Mouse (Mus musculus): Measurements from ENCODE around the gene Map1b. TPM values are rescaled to one million over a fixed set of nuclear protein-coding genes. Genes with fewer than 3 reads are reported as not detected.

Gene Map1b
- polyA plus RNA-seq, 1 experiment from 2014 or later, result 23.4 TPM

GRCm38 (mm10) chr13:99386341-99386740 lies 130.0 kb downstream of the Map1b start:
- Histone ChIP-seq H3K9me3 (replicated peaks; ENCODE audit: low read length) (no peaks in the 10 kb centered on the region), H3K36me3 (ENCODE audit: insufficient read depth, low read length) (0 out of 2 replicates have a peak, but pooled peaks cover 2% of the 10 kb centered on the region), H3K27ac (no peak overlapping the region), H3K4me3 (replicated peaks; ENCODE audit: low read depth, low read length) (no peak overlapping the region), H3K9ac (ENCODE audit: low read depth, low read length) (no peak overlapping the region), H3K4me2 (ENCODE audit: low read length) (no peak overlapping the region), H3K4me1 (replicated peaks; ENCODE audit: insufficient read depth, low read length) (no peaks in the 10 kb centered on the region), H3K27me3 (ENCODE audit: insufficient read depth, low read length) (no peaks in the 10 kb centered on the region)
- WGBS, result 89% methylated on average over 7 of the region's 7 CpGs
- ATAC-seq (replicated peaks; ENCODE audit: low FRiP score, low read depth), result no peak
- DNase-seq (ENCODE audit: low spot score), result no peak
- no peak for TF ChIP-seq CTCF (IDR thresholded peaks at IDR 0.05; ENCODE audit: low read depth)

GRCm38 (mm10) chr13:99385911-99386310 lies 130.4 kb downstream of the Map1b start:
- Histone ChIP-seq H3K27ac (no peak overlapping the region), H3K9ac (ENCODE audit: low read depth, low read length) (no peak overlapping the region), H3K27me3 (ENCODE audit: insufficient read depth, low read length) (no peaks in the 10 kb centered on the region), H3K9me3 (replicated peaks; ENCODE audit: low read length) (no peaks in the 10 kb centered on the region), H3K4me1 (replicated peaks; ENCODE audit: insufficient read depth, low read length) (no peaks in the 10 kb centered on the region), H3K4me3 (replicated peaks; ENCODE audit: low read depth, low read length) (no peak overlapping the region), H3K4me2 (ENCODE audit: low read length) (no peak overlapping the region), H3K36me3 (ENCODE audit: insufficient read depth, low read length) (0 out of 2 replicates have a peak, but pooled peaks cover 3% of the 10 kb centered on the region)
- no peak for TF ChIP-seq CTCF (IDR thresholded peaks at IDR 0.05; ENCODE audit: low read depth)
- 73% methylated on average over 6 of the region's 6 CpGs for WGBS
- no peak for ATAC-seq (replicated peaks; ENCODE audit: low FRiP score, low read depth)
- no peak for DNase-seq (ENCODE audit: low spot score)

GRCm38 (mm10) chr13:99384555-99385203 lies 131.7 kb downstream of the Map1b start:
- WGBS, result 73% methylated on average over 7 of the region's 7 CpGs
- Histone ChIP-seq H3K9me3 (replicated peaks; ENCODE audit: low read length) (no peaks in the 10 kb centered on the region), H3K27me3 (ENCODE audit: insufficient read depth, low read length) (no peaks in the 10 kb centered on the region), H3K4me2 (ENCODE audit: low read length) (no peak overlapping the region), H3K9ac (ENCODE audit: low read depth, low read length) (no peak overlapping the region), H3K4me3 (replicated peaks; ENCODE audit: low read depth, low read length) (no peak overlapping the region), H3K27ac (no peak overlapping the region), H3K4me1 (replicated peaks; ENCODE audit: insufficient read depth, low read length) (no peaks in the 10 kb centered on the region), H3K36me3 (ENCODE audit: insufficient read depth, low read length) (0 out of 2 replicates have a peak, but pooled peaks cover 3% of the 10 kb centered on the region)
- DNase-seq (ENCODE audit: low spot score), result no peak
- ATAC-seq (replicated peaks; ENCODE audit: low FRiP score, low read depth), result no peak
- TF ChIP-seq CTCF (IDR thresholded peaks at IDR 0.05; ENCODE audit: low read depth), result no peak

GRCm38 (mm10) chr13:99382373-99382772 lies 134.0 kb downstream of the Map1b start:
- no peak for ATAC-seq (replicated peaks; ENCODE audit: low FRiP score, low read depth)

GRCm38 (mm10) chr13:99378223-99378622 lies 138.1 kb downstream of the Map1b start:
- DNase-seq (ENCODE audit: low spot score), result no peak
- Histone ChIP-seq H3K9ac (ENCODE audit: low read depth, low read length) (no peak overlapping the region), H3K4me3 (replicated peaks; ENCODE audit: low read depth, low read length) (no peak overlapping the region), H3K27ac (no peak overlapping the region), H3K27me3 (ENCODE audit: insufficient read depth, low read length) (no peaks in the 10 kb centered on the region), H3K4me1 (replicated peaks; ENCODE audit: insufficient read depth, low read length) (no peaks in the 10 kb centered on the region), H3K9me3 (replicated peaks; ENCODE audit: low read length) (no peaks in the 10 kb centered on the region), H3K4me2 (ENCODE audit: low read length) (no peak overlapping the region), H3K36me3 (ENCODE audit: insufficient read depth, low read length) (0 out of 2 replicates have a peak, but pooled peaks cover 3% of the 10 kb centered on the region)
- TF ChIP-seq CTCF (IDR thresholded peaks at IDR 0.05; ENCODE audit: low read depth), result no peak
- ATAC-seq (replicated peaks; ENCODE audit: low FRiP score, low read depth), result no peak
- 74% methylated on average over 1 of the region's 1 CpGs for WGBS

More at GRCm38 (mm10) chr13:99382373-99382772, 134.0 kb downstream of the Map1b start:
- H3K4me2 ChIP-seq (ENCODE audit: low read length), result no peak overlapping the region
- no peaks in the 10 kb centered on the region for H3K27me3 ChIP-seq (ENCODE audit: insufficient read depth, low read length)
- no peak overlapping the region for H3K27ac ChIP-seq
- H3K4me1 ChIP-seq (replicated peaks; ENCODE audit: insufficient read depth, low read length), result no peaks in the 10 kb centered on the region
- DNase-seq (ENCODE audit: low spot score), result no peak
- H3K36me3 ChIP-seq (ENCODE audit: insufficient read depth, low read length), result 0 out of 2 replicates have a peak, but pooled peaks cover 3% of the 10 kb centered on the region
- WGBS, result 56% methylated on average over 6 of the region's 6 CpGs
- H3K9ac ChIP-seq (ENCODE audit: low read depth, low read length), result no peak overlapping the region
- H3K9me3 ChIP-seq (replicated peaks; ENCODE audit: low read length), result no peaks in the 10 kb centered on the region
- H3K4me3 ChIP-seq (replicated peaks; ENCODE audit: low read depth, low read length), result no peak overlapping the region
- no peak for TF ChIP-seq CTCF (IDR thresholded peaks at IDR 0.05; ENCODE audit: low read depth)

GRCm38 (mm10) chr13:99377055-99377454 lies 139.3 kb downstream of the Map1b start:
- ATAC-seq (replicated peaks; ENCODE audit: low FRiP score, low read depth) (no peak), DNase-seq (ENCODE audit: low spot score) (no peak)
- Histone ChIP-seq H3K9ac (ENCODE audit: low read depth, low read length) (no peak overlapping the region), H3K4me3 (replicated peaks; ENCODE audit: low read depth, low read length) (no peak overlapping the region), H3K4me2 (ENCODE audit: low read length) (no peak overlapping the region), H3K27ac (no peak overlapping the region), H3K9me3 (replicated peaks; ENCODE audit: low read length) (no peaks in the 10 kb centered on the region), H3K4me1 (replicated peaks; ENCODE audit: insufficient read depth, low read length) (no peaks in the 10 kb centered on the region), H3K36me3 (ENCODE audit: insufficient read depth, low read length) (0 out of 2 replicates have a peak, but pooled peaks cover 3% of the 10 kb centered on the region), H3K27me3 (ENCODE audit: insufficient read depth, low read length) (no peaks in the 10 kb centered on the region)
- WGBS, result 80% methylated on average over 6 of the region's 6 CpGs
- no peak for TF ChIP-seq CTCF (IDR thresholded peaks at IDR 0.05; ENCODE audit: low read depth)
